Mouse (Mus musculus): ENCODE measurements around the gene Ap4m1.

- TF ChIP-seq POLR2A (IDR thresholded peaks at IDR 0.05; ENCODE audit: insufficient read depth, low read depth, low read length) (no peak), CTCF (IDR thresholded peaks at IDR 0.05) (no peak)
These were observed 35.5 kb downstream of the Ap4m1 start for GRCm38 (mm10) chr5:138207253-138207652.

All from heart, adult 2 months (tissue).